Mouse (Mus musculus) heart, postnatal 0 days (tissue): Measurements from ENCODE around the gene Tmem25. TPM values are rescaled to one million over a fixed set of nuclear protein-coding genes. Genes with fewer than 3 reads are reported as not detected.

Experiments
- ATAC-seq: fragments of 200-750 bp; cut with Nextera tagmentation; 2 replicates; pipeline ENCODE4 v1.8.0; 2017; ENCODE audit warnings: low read depth, moderate number of reproducible peaks, moderate library complexity; ENCODE audit not compliant: insufficient read depth
- DNase-seq: peaks from one replicate; pipeline ENCODE4 v3.0.0-alpha.2; 2016; ENCODE audit warnings: low spot score
- H3K27ac ChIP-seq: fragments of 300-500 bp; sonication (generic); 2 replicates; pipeline ENCODE4 v1.5.1; 2014; ENCODE audit warnings: low read depth, mild to moderate bottlenecking
- H3K27me3 ChIP-seq: fragments of 300-500 bp; sonication (generic); 2 replicates; pipeline ENCODE4 v1.6.1; 2014; ENCODE audit warnings: low read length, mixed read lengths; ENCODE audit not compliant: control insufficient read depth, insufficient read depth
- H3K36me3 ChIP-seq: fragments of 300-500 bp; sonication (generic); replicated peaks from 2 replicates; pipeline ENCODE4 v1.6.1; 2014; ENCODE audit warnings: low read length, mixed read lengths; ENCODE audit not compliant: control insufficient read depth, insufficient read depth
- H3K4me1 ChIP-seq: fragments of 300-500 bp; sonication (generic); 2 replicates; pipeline ENCODE4 v1.6.1; 2014; ENCODE audit warnings: antibody characterized with exemption; ENCODE audit not compliant: control insufficient read depth, insufficient read depth
- H3K4me2 ChIP-seq: fragments of 300-500 bp; sonication (generic); 2 replicates; pipeline ENCODE4 v1.6.1; 2014; ENCODE audit warnings: low read depth, mild to moderate bottlenecking, low read length, moderate library complexity
- H3K4me3 ChIP-seq: fragments of 300-500 bp; sonication (generic); 2 replicates; pipeline ENCODE4 v1.5.1; 2014; ENCODE audit warnings: low read depth, low read length
- H3K9ac ChIP-seq: fragments of 300-500 bp; sonication (generic); replicated peaks from 2 replicates; pipeline ENCODE4 v1.6.1; 2014; ENCODE audit warnings: low read depth, low read length, mixed read lengths
- H3K9me3 ChIP-seq: fragments of 300-500 bp; sonication (generic); replicated peaks from 2 replicates; pipeline ENCODE4 v1.6.1; 2016; ENCODE audit warnings: low read length; ENCODE audit not compliant: control insufficient read depth
- CTCF ChIP-seq: IDR thresholded peaks from 2 replicates; pipeline ENCODE4 v1.5.1; 2016; ENCODE audit warnings: antibody characterized with exemption, control low read depth, low read depth
- EP300 ChIP-seq: IDR thresholded peaks from 2 replicates; pipeline ENCODE4 v1.6.1; 2016; ENCODE audit warnings: antibody characterized with exemption, low read depth
- WGBS: fragments of 180-500 bp; shearing (Covaris S2); extraction: QIAGEN DNeasy Blood & Tissue Kit; methylation state at CpG from one replicate; pipeline ENCODE4 v1.1.7; 2014; 5-methylcytosine and 5-hydroxymethylcytosine counted together
- polyA plus RNA-seq: library from polyadenylated mRNA; unstranded; fragments of >200 nt; fragmentation: Nextera tagmentation; extraction: Ambion mirVana; gene quantifications from 2 replicates; pipeline ENCODE4 v1.2.1, GENCODE M21; 2015
- total RNA-seq: library from RNA; depleted of rRNA; stranded (reverse); fragments of >200 nt; gene quantifications from 2 replicates; pipeline ENCODE4 v1.2.3, GENCODE M21; 2014; ENCODE audit warnings: low replicate concordance; rRNA removed

Tmem25 gene
- total RNA-seq: 2.4 and 5.2 TPM in 2 replicates
- 3.2 and 3.4 TPM in 2 replicates for polyA plus RNA-seq

DNA sequence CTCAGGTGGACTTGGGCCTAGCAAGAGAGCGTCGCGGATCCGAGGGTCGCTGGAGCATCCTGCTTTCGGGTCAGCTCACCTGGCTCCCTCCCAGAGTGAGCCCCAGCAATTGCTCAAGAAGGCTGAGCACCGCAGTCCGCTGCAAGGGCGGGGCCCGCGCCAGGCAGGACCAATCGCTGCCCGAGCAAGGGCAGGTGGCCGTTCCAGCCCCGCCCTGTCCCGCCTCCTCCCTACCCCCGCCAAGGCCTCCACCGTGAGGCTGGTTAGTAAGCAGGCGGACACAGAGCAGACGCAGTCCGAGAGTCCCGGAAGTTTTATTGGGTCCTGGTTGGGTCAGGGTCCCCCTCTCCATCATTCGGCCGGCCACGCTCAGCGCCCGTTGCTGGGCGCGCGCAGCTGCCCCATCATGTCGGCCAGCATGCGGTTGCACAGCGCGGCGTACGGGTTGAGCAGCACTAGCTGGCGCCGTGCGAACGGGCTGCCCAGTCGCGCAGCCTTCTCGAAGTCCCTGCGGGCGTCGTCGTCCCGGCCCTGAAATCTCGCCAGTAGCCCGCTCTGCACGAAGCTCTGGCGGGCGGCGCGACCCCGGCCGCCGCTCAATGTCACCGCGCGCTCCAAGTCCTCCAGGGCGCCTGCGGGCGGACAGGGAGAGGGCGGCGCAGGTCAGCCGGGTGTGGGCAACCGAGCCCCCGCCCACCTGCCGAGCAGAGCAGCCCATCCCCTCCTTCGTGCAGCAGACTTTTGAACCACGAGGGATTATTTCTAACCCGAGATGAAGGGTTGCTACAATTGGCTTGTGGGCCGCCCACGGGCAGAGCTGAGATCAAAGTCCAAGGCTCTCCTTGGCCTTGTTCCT is at the start of gene Tmem25:
Tmem25 (minus strand) TSS at position 206 of the 856 bp plus-strand sequence.
- DNase-seq: peak; percentile 53
- WGBS: 1% methylated on average over 74 of the region's 75 CpGs
- Histone ChIP-seq H3K4me3 (peak within 1 kb of the TSS; percentile 66), H3K9me3 (no peaks in the 10 kb centered on the region), H3K36me3 (no peaks in the 10 kb centered on the region), H3K27ac (peak within 1 kb of the TSS; percentile 79), H3K4me2 (peak within 1 kb of the TSS; percentile 97), H3K9ac (peak within 1 kb of the TSS; percentile 62), H3K4me1 (peaks cover 13% of the 10 kb centered on the region; the same call in 1 of the 2 replicates), H3K27me3 (no peaks in the 10 kb centered on the region; the same call in 1 of the 2 replicates)
- peak; percentile 91 for ATAC-seq
- TF ChIP-seq EP300 (no peak), CTCF (no peak)

DNA sequence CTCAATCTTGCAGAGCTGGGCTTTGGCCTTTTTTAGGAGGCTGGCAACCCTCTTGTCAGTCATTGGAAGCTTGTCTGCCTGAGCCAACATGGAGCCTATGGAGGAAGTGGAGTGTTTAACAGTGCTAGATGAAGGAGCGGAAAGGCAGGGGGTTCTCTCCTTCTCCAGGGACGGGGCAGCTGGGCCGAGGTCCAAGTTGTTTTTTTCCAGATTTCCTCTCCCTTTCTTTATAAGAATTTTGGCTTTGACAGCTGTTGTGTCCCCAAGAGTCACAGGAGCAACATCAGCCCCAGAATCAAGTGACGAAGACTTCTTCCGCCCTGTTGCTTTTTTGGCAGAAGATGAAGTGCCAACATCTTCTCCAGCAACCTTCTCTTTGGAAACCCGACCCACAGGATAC is 48.3 kb upstream of the Tmem25 start:
- no peak for TF ChIP-seq CTCF
- TF ChIP-seq EP300: no peak
- Histone ChIP-seq H3K36me3 (peaks cover 73% of the 10 kb centered on the region), H3K4me2 (no peak overlapping the region), H3K4me1 (no peaks in the 10 kb centered on the region), H3K4me3 (no peak overlapping the region), H3K27me3 (no peaks in the 10 kb centered on the region), H3K9me3 (no peaks in the 10 kb centered on the region), H3K9ac (no peak overlapping the region), H3K27ac (no peak overlapping the region; the same call in 1 of the 2 replicates)
- no peak for DNase-seq
- ATAC-seq: no peak
- WGBS: 65% methylated on average over 6 of the region's 6 CpGs

DNA sequence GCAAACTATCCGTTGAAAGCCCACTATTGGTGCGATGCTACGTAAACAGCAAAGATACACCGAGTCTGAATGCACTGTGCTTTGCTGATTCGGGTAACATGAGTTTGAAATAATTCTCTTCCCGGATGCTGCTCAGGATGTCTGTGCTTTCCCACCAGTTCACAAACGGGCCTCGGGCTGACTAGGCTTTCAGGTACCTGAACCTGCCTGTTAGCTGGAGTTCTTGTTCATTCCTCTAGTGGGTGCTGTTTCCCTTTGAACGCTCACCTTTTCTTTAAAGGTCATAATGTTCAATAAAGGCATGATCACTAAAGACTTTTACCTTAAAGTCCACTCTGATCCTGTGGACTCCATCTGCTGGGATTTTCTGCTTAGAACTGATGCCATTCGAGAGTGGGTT is 42.1 kb upstream of the Tmem25 start:
- TF ChIP-seq CTCF: peak; percentile 65
- no peak for TF ChIP-seq EP300
- Histone ChIP-seq H3K4me3 (no peak overlapping the region), H3K4me2 (no peak overlapping the region), H3K9me3 (no peaks in the 10 kb centered on the region), H3K4me1 (no peaks in the 10 kb centered on the region), H3K9ac (no peak overlapping the region), H3K27me3 (no peaks in the 10 kb centered on the region), H3K27ac (no peak overlapping the region), H3K36me3 (peaks cover 75% of the 10 kb centered on the region)
- no peak for DNase-seq
- no peak for ATAC-seq
- WGBS: 85% methylated on average over 10 of the region's 10 CpGs

DNA sequence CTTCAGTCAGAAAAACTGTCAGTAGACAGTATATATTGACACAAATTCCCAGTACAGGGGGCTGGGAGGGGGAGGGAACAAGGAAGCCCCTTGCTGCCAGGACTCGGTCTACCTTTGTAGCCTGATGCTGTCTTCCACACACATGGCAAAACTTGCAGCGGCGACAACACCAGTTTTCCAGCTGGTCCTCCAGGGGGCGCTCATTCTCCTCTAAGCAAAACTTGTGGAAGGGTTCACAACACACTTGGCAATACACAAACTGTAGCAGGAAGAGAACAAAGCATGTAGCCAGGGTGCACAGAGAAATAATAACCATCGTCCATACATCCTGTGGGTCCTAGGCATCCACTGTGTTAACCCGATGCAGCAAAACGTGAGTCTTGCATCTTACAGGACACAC is 37.3 kb upstream of the Tmem25 start:
- H3K36me3 ChIP-seq: peaks cover 80% of the 10 kb centered on the region
- no peak overlapping the region for H3K4me3 ChIP-seq
- no peak for ATAC-seq
- H3K9ac ChIP-seq: no peak overlapping the region
- no peak overlapping the region for H3K27ac ChIP-seq
- no peak overlapping the region for H3K4me2 ChIP-seq
- WGBS: 45% methylated on average over 7 of the region's 7 CpGs
- H3K4me1 ChIP-seq: no peaks in the 10 kb centered on the region
- H3K9me3 ChIP-seq: no peaks in the 10 kb centered on the region
- peak; percentile 78 for DNase-seq
- H3K27me3 ChIP-seq: no peaks in the 10 kb centered on the region
- TF ChIP-seq EP300: no peak
- TF ChIP-seq CTCF: peak; percentile 75

DNA sequence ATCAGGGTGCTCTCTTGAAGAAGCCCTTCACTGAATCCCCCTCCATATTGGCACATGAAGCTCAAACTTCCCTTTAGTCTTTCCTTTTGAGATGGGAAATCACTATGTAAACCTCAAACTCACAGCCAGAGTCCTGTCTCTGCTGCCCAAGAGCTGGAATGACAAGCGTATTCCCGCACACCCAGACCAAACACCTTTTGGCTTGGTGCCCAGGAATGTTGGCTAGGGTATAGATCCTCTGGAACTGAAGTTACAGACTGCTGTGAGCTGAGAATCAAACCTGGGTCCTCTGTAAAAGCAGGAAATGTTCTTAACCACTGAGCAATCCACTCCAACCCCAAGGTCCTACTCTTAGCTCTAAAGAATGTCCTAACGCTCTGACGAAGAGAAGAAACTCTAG is 33.2 kb upstream of the Tmem25 start:
- DNase-seq: no peak
- TF ChIP-seq CTCF (no peak), EP300 (no peak)

More for the DNA sequence above, 33.2 kb upstream of the Tmem25 start:
- Histone ChIP-seq H3K9me3 (no peaks in the 10 kb centered on the region), H3K27ac (no peak overlapping the region), H3K9ac (no peak overlapping the region), H3K27me3 (no peaks in the 10 kb centered on the region), H3K4me3 (no peak overlapping the region), H3K4me2 (no peak overlapping the region), H3K4me1 (no peaks in the 10 kb centered on the region), H3K36me3 (peaks cover 89% of the 10 kb centered on the region)
- 51% methylated on average over 4 of the region's 4 CpGs for WGBS
- no peak for ATAC-seq
